Mouse (Mus musculus): ENCODE results near the gene Chmp1a.
"Not testable (repeated sequence)": the region's sequence is repeated elsewhere in the genome, so short reads cannot be mapped to it uniquely, and the experiment has no call there.

DNA sequence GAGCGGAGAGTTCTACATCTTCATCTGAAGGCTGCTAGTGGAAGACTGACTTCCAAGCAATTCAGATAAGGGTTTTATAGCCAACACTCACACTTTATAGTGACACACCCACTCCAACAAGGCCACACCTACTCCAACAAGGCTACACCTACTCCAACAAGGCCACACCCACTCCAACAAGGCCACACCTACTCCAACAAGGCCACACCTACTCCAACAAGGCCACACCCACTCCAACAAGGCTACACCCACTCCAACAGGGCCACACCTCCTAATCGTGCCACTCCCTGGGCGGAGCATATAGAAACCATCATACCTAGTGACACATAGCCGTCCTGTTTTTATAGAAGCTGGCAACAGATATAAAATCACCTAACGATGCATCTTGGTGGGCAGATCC lies 15.5 kb downstream of the Chmp1a start:
- not testable (repeated sequence) for TF ChIP-seq NELFE (IDR thresholded peaks at IDR 0.05; ENCODE audit: low read depth, low read length); TCF12 (IDR thresholded peaks at IDR 0.05; ENCODE audit: low read depth, low read length); POLR2A (IDR thresholded peaks at IDR 0.05; ENCODE audit: low read depth, low read length); CTCF (conservative IDR thresholded peaks at IDR 0.05 in 1 of 2, IDR thresholded peaks at IDR 0.05 in 1 of 2; ENCODE audit: low read depth in 2 of 2, low read length in 2 of 2); UBTF (IDR thresholded peaks at IDR 0.05; ENCODE audit: low read depth, low read length); NRF1 (IDR thresholded peaks at IDR 0.05; ENCODE audit: low read depth, low read length); USF1 (IDR thresholded peaks at IDR 0.05; ENCODE audit: low read depth, low read length); BHLHE40 (IDR thresholded peaks at IDR 0.05; ENCODE audit: low read depth, low read length); PAX5 (IDR thresholded peaks at IDR 0.05; ENCODE audit: low read length); EP300 (IDR thresholded peaks at IDR 0.05; ENCODE audit: low read length); GABPA (IDR thresholded peaks at IDR 0.05; ENCODE audit: insufficient replicate concordance, low read depth, low read length)
